Mouse (Mus musculus): ENCODE measurements at regions not wholly inside any gene's neighbourhood (a gene's known extent, or its start where the extent isn't known, plus 50 kb on each side); places are given as distances from the start of the nearest gene placed in this dataset.

DNA sequence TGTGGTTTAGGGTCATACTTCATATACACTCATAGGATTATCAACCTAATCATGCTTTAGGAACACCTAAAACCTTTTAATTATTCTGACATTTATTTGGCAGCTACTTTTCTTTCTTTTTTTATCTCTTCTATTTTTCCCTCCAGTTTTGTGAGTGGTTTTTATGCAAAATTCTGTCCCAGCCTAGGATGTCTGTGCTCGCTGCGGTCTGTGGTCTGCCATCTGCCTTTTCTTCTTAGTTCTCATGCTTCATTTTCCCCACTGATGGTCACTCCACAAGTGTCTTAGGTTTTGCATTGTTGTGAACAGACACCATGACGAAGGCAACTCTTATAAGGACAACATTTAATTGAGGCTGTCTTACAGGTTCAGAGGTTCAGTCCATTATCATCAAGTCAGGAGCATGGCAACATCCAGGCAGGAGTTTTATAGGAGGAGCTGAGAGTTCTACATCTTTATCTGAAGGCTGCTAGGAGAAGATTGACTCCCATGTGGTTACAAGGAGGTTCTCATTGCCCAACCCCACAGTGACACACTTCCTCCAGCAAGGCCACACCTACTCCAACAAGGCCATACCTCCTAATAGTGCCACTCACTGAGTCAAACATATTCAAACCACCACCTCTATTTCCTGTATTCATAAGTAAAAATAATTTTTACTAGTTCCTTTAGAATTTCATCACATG is 50.5 kb upstream of the Ufm1 start:
- TF ChIP-seq CTCF (IDR thresholded peaks at IDR 0.05; ENCODE audit: control insufficient read depth, insufficient read depth, insufficient read length) (no peak), MYOD1 (IDR thresholded peaks at IDR 0.05; ENCODE audit: control insufficient read depth, insufficient read length, low read depth) (no peak), USF1 (IDR thresholded peaks at IDR 0.05; ENCODE audit: low read depth) (no peak)
